Mouse (Mus musculus): ENCODE results near the gene Cdcp2. TPM values are rescaled to one million over a fixed set of nuclear protein-coding genes. Genes with fewer than 3 reads are reported as not detected.

The Cdcp2 gene
- polyA plus RNA-seq, 1 experiment from 2014 or later = not detected

DNA sequence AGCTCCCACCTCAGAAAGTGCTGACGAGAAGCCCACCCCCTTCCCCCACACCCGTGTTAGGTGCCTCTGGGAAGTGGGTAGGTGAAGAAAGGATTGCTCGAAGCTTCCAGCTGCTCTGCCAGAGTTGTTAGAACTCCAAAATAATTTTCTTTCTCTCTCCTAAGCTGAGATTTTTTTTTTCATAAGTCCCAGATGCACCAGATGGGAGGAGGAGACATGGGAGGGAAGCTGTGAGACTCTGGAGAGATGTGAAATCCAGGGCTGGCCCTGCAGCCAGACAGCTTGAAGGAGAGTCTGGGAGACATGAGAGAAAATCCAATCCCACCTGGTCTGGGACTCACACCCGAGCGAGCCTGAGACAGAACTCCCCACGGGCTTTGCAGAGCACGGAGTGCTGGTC is 27.7 kb downstream of the Cdcp2 start:
- H3K4me1 ChIP-seq (replicated peaks; ENCODE audit: control insufficient read depth, insufficient read depth, low read length) = peaks cover 12% of the 10 kb centered on the region
- no peaks in the 10 kb centered on the region for H3K27me3 ChIP-seq (replicated peaks; ENCODE audit: control insufficient read depth, insufficient read depth, low read length)
- no peaks in the 10 kb centered on the region for H3K9me3 ChIP-seq (ENCODE audit: control insufficient read depth, low read length)
- no peak overlapping the region for H3K9ac ChIP-seq (replicated peaks; ENCODE audit: low read depth, low read length)
- H3K36me3 ChIP-seq (ENCODE audit: control insufficient read depth, insufficient read depth) = no peaks in the 10 kb centered on the region
- WGBS = 66% methylated on average over 7 of the region's 7 CpGs
- ATAC-seq = no peak
- no peak overlapping the region for H3K27ac ChIP-seq (ENCODE audit: low read length)
- H3K4me3 ChIP-seq (replicated peaks; ENCODE audit: low read length) = no peak overlapping the region
- no peak overlapping the region for H3K4me2 ChIP-seq (ENCODE audit: low read length)

GRCm38 (mm10) chr4:107125101-107125500 is 28.4 kb downstream of the Cdcp2 start:
- 43% methylated on average over 5 of the region's 5 CpGs for WGBS
- no peak overlapping the region for H3K9ac ChIP-seq (replicated peaks; ENCODE audit: low read depth, low read length)
- H3K4me1 ChIP-seq (replicated peaks; ENCODE audit: control insufficient read depth, insufficient read depth, low read length) = peaks cover 12% of the 10 kb centered on the region
- no peaks in the 10 kb centered on the region for H3K36me3 ChIP-seq (ENCODE audit: control insufficient read depth, insufficient read depth)
- H3K27me3 ChIP-seq (replicated peaks; ENCODE audit: control insufficient read depth, insufficient read depth, low read length) = no peaks in the 10 kb centered on the region
- H3K4me2 ChIP-seq (ENCODE audit: low read length) = no peak overlapping the region
- H3K9me3 ChIP-seq (ENCODE audit: control insufficient read depth, low read length) = no peaks in the 10 kb centered on the region
- no peak overlapping the region for H3K27ac ChIP-seq (ENCODE audit: low read length)
- H3K4me3 ChIP-seq (replicated peaks; ENCODE audit: low read length) = no peak overlapping the region
- ATAC-seq = no peak

DNA sequence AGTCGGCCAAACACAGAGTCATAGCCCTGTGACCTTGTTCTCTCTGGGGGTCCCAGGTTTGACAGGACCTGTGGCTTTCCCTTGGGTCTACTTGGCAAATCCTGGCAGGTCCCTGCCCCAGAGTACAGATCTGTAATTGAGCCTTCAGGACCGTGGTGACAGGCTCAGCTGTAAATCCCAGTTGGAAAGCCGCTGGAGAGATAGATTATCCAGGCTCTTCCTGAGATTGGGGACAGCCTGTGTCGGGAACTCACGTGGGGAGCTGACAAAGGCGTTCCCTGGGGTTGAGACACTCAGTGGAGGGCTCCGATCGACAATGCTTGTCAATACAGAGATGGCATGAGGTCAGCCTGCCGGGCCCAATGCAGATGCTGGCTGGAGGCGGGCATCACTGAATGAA is 29.7 kb downstream of the Cdcp2 start:
- Histone ChIP-seq H3K9me3 (ENCODE audit: control insufficient read depth, low read length) (no peaks in the 10 kb centered on the region), H3K27me3 (replicated peaks; ENCODE audit: control insufficient read depth, insufficient read depth, low read length) (no peaks in the 10 kb centered on the region), H3K4me1 (replicated peaks; ENCODE audit: control insufficient read depth, insufficient read depth, low read length) (peaks cover 12% of the 10 kb centered on the region), H3K27ac (ENCODE audit: low read length) (no peak overlapping the region), H3K4me3 (replicated peaks; ENCODE audit: low read length) (no peak overlapping the region), H3K9ac (replicated peaks; ENCODE audit: low read depth, low read length) (no peak overlapping the region), H3K4me2 (ENCODE audit: low read length) (no peak overlapping the region), H3K36me3 (ENCODE audit: control insufficient read depth, insufficient read depth) (no peaks in the 10 kb centered on the region)
- no peak for ATAC-seq
- WGBS = 51% methylated on average over 10 of the region's 10 CpGs

GRCm38 (mm10) chr4:107126891-107127524 is 30.3 kb downstream of the Cdcp2 start:
- no peaks in the 10 kb centered on the region for H3K27me3 ChIP-seq (replicated peaks; ENCODE audit: control insufficient read depth, insufficient read depth, low read length)
- no peaks in the 10 kb centered on the region for H3K9me3 ChIP-seq (ENCODE audit: control insufficient read depth, low read length)
- H3K4me3 ChIP-seq (replicated peaks; ENCODE audit: low read length) = no peak overlapping the region
- H3K4me2 ChIP-seq (ENCODE audit: low read length) = no peak overlapping the region
- peaks cover 12% of the 10 kb centered on the region for H3K4me1 ChIP-seq (replicated peaks; ENCODE audit: control insufficient read depth, insufficient read depth, low read length)
- no peaks in the 10 kb centered on the region for H3K36me3 ChIP-seq (ENCODE audit: control insufficient read depth, insufficient read depth)
- H3K9ac ChIP-seq (replicated peaks; ENCODE audit: low read depth, low read length) = no peak overlapping the region
- 40% methylated on average over 13 of the region's 13 CpGs for WGBS
- ATAC-seq = no peak
- H3K27ac ChIP-seq (ENCODE audit: low read length) = no peak overlapping the region

GRCm38 (mm10) chr4:107127901-107128669 is 31.4 kb downstream of the Cdcp2 start:
- WGBS = 17% methylated on average over 13 of the region's 13 CpGs
- H3K36me3 ChIP-seq (ENCODE audit: control insufficient read depth, insufficient read depth) = no peaks in the 10 kb centered on the region
- no peaks in the 10 kb centered on the region for H3K9me3 ChIP-seq (ENCODE audit: control insufficient read depth, low read length)
- peak; percentile 65 for ATAC-seq
- no peaks in the 10 kb centered on the region for H3K27me3 ChIP-seq (replicated peaks; ENCODE audit: control insufficient read depth, insufficient read depth, low read length)
- no peak overlapping the region for H3K4me3 ChIP-seq (replicated peaks; ENCODE audit: low read length)
- no peak overlapping the region for H3K4me2 ChIP-seq (ENCODE audit: low read length)
- H3K9ac ChIP-seq (replicated peaks; ENCODE audit: low read depth, low read length) = no peak overlapping the region
- H3K4me1 ChIP-seq (replicated peaks; ENCODE audit: control insufficient read depth, insufficient read depth, low read length) = peaks cover 12% of the 10 kb centered on the region
- H3K27ac ChIP-seq (ENCODE audit: low read length) = no peak overlapping the region

DNA sequence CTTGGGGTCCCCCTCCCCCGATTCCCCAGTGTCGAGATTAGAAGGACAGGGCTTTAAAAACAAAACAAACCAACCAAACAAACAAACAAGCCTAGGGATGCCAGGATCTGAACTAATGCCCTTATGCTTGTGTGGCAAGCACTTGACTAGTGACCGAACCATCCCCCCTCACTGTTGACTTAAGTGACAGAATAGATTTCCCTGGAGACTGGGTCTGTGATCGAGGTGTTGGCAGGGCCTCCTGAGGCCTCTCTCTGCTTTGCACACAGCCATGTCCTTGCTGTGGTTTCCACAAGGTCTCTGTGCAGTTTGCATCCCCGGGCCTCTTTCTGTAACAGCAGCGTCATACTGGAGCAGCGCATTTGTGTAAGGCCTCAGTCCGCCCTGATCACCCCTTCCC is 32.7 kb downstream of the Cdcp2 start:
- Histone ChIP-seq H3K9ac (replicated peaks; ENCODE audit: low read depth, low read length) (no peak overlapping the region), H3K27me3 (replicated peaks; ENCODE audit: control insufficient read depth, insufficient read depth, low read length) (no peaks in the 10 kb centered on the region), H3K36me3 (ENCODE audit: control insufficient read depth, insufficient read depth) (no peaks in the 10 kb centered on the region), H3K4me2 (ENCODE audit: low read length) (no peak overlapping the region), H3K4me1 (replicated peaks; ENCODE audit: control insufficient read depth, insufficient read depth, low read length) (peaks cover 12% of the 10 kb centered on the region), H3K4me3 (replicated peaks; ENCODE audit: low read length) (no peak overlapping the region), H3K27ac (ENCODE audit: low read length) (no peak overlapping the region), H3K9me3 (ENCODE audit: control insufficient read depth, low read length) (no peaks in the 10 kb centered on the region)
- ATAC-seq = no peak
- 79% methylated on average over 8 of the region's 8 CpGs for WGBS

DNA sequence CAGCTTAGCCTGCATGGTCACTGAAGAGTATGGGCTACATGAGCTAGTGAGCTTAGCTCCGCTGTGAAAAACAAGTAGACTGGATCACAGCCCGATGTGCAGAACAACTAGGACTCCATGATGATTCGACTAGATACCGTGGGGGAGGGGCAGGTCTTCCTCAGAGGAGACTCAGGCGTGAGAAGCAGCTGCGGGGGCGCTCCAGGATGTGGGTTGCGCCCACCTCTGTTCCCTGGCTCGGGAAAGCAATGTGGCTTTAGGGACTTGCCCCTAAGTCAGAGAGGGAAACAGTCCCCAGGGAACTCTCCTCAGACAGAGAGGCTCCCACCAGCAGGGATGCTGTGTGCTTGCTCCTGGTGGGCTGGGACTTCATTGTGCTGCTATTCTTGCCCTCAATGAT is 33.8 kb downstream of the Cdcp2 start:
- Histone ChIP-seq H3K9ac (replicated peaks; ENCODE audit: low read depth, low read length) (no peak overlapping the region), H3K4me3 (replicated peaks; ENCODE audit: low read length) (no peak overlapping the region), H3K4me2 (ENCODE audit: low read length) (no peak overlapping the region), H3K27me3 (replicated peaks; ENCODE audit: control insufficient read depth, insufficient read depth, low read length) (no peaks in the 10 kb centered on the region), H3K4me1 (replicated peaks; ENCODE audit: control insufficient read depth, insufficient read depth, low read length) (peaks cover 12% of the 10 kb centered on the region), H3K36me3 (ENCODE audit: control insufficient read depth, insufficient read depth) (no peaks in the 10 kb centered on the region), H3K9me3 (ENCODE audit: control insufficient read depth, low read length) (no peaks in the 10 kb centered on the region), H3K27ac (ENCODE audit: low read length) (no peak overlapping the region)
- no peak for ATAC-seq
- 20% methylated on average over 9 of the region's 9 CpGs for WGBS

- H3K4me1 ChIP-seq (replicated peaks; ENCODE audit: control insufficient read depth, insufficient read depth, low read length) = peaks cover 15% of the 10 kb centered on the region
Measured at GRCm38 (mm10) chr4:107134891-107135290, 38.2 kb downstream of the Cdcp2 start.

GRCm38 (mm10) chr4:107135663-107136062 is 39.0 kb downstream of the Cdcp2 start:
- no peak overlapping the region for H3K4me3 ChIP-seq (replicated peaks; ENCODE audit: low read length)
- H3K36me3 ChIP-seq (ENCODE audit: control insufficient read depth, insufficient read depth) = no peaks in the 10 kb centered on the region
- 82% methylated on average over 5 of the region's 5 CpGs for WGBS
- no peak overlapping the region for H3K4me2 ChIP-seq (ENCODE audit: low read length)
- H3K4me1 ChIP-seq (replicated peaks; ENCODE audit: control insufficient read depth, insufficient read depth, low read length) = peaks cover 23% of the 10 kb centered on the region
- no peak overlapping the region for H3K27ac ChIP-seq (ENCODE audit: low read length)
- H3K9me3 ChIP-seq (ENCODE audit: control insufficient read depth, low read length) = no peaks in the 10 kb centered on the region
- H3K27me3 ChIP-seq (replicated peaks; ENCODE audit: control insufficient read depth, insufficient read depth, low read length) = no peaks in the 10 kb centered on the region
- no peak overlapping the region for H3K9ac ChIP-seq (replicated peaks; ENCODE audit: low read depth, low read length)
- ATAC-seq = no peak

More at GRCm38 (mm10) chr4:107134891-107135290, 38.2 kb downstream of the Cdcp2 start:
- no peak overlapping the region for H3K9ac ChIP-seq (replicated peaks; ENCODE audit: low read depth, low read length)
- 91% methylated on average over 3 of the region's 3 CpGs for WGBS
- no peak for ATAC-seq
- no peaks in the 10 kb centered on the region for H3K27me3 ChIP-seq (replicated peaks; ENCODE audit: control insufficient read depth, insufficient read depth, low read length)
- H3K9me3 ChIP-seq (ENCODE audit: control insufficient read depth, low read length) = no peaks in the 10 kb centered on the region
- H3K36me3 ChIP-seq (ENCODE audit: control insufficient read depth, insufficient read depth) = no peaks in the 10 kb centered on the region
- H3K27ac ChIP-seq (ENCODE audit: low read length) = no peak overlapping the region
- H3K4me3 ChIP-seq (replicated peaks; ENCODE audit: low read length) = no peak overlapping the region
- H3K4me2 ChIP-seq (ENCODE audit: low read length) = no peak overlapping the region
